Mouse (Mus musculus): ENCODE data around the gene Mboat1. TPM values are rescaled to one million over a fixed set of nuclear protein-coding genes. Genes with fewer than 3 reads are reported as not detected.

The Mboat1 gene
- total RNA-seq (2023), result 10 to 100 TPM; 10.7 to 11.7 TPM

DNA sequence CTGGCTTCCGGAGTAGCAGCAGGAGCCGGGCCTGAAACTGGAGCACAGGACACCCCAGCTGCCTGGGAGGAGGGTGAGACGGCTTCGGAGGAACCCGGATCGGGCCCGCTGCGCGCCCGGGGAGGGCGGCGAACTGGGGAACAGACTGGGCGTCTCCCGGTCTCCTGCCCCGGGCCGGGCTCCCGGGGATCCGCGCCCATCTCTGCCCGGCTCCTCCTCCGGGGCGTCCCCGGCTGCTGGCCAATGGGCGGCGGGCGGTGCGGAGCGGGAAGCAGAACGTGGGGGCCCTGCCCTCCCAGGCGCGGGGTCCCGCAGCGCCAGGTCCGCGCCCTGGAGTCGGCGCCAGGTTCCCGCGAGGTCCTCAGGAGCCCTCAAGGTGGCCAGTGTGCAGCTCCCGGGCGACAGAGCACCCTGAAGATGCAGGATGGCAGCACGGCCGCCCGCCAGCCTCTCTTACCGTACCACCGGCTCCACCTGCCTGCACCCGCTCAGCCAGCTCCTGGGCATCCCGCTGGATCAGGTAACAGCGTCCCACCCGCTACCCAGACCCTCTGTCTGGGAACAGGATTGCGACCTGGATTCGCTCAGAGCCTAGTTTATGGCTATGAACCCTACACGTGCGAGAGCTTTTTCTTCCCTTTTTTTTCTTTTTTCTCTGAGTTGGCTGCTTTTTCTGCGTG lies at the start of gene Mboat1:
Mboat1 (plus strand) TSS at position 247 of the 680 bp plus-strand sequence.

Other genes with a start within 250 kb of the Mboat1 start
- gene E2f3, start 150.4 kb upstream of the Mboat1 start, total RNA-seq (2023), result 10 to 100 TPM in 1 of 2 experiments, 1 to 10 TPM in 1; 8.8 to 10.5 TPM
- gene Agtr1a, start 200.0 kb downstream of the Mboat1 start, total RNA-seq (2023), result 1 to 10 TPM; 2.4 to 3.7 TPM